Mouse (Mus musculus) common myeloid progenitor, adult 5-6 weeks (primary cell): ENCODE measurements at regions not wholly inside any gene's neighbourhood (a gene's known extent, or its start where the extent isn't known, plus 50 kb on each side); places are given as distances from the start of the nearest gene placed in this dataset.

ENCODE experiments used
- ATAC-seq: replicated peaks from 2 replicates; pipeline ENCODE4 v1.8.0; 2016; ENCODE audit warnings: low read depth, mild to moderate bottlenecking, moderate TSS enrichment, inconsistent platforms; ENCODE audit not compliant: poor library complexity, severe bottlenecking

- peak; percentile 81 for ATAC-seq
These were observed 64.2 kb downstream of the Peg10 start for GRCm38 (mm10) chr6:4811181-4811775.

DNA sequence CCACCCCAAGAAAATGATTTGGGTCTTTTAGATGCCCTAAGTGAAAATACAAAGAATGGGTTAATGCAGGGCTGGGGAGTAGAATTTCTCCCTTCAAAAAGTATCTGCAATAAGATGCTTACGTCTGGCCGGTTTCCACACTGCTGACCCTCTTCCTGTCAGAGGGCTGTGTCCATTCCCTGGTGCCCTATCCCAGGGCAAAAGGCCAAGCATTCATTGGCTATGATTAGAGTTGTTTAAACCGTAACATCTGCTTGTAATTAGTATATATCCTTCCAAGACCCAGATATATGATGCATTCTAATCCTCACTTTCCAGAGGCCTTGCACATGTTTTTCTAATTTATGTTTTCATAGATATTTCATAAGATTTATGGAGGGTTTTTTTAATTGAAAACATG lies 66.1 kb downstream of the Peg10 start:
- ATAC-seq, result no peak

DNA sequence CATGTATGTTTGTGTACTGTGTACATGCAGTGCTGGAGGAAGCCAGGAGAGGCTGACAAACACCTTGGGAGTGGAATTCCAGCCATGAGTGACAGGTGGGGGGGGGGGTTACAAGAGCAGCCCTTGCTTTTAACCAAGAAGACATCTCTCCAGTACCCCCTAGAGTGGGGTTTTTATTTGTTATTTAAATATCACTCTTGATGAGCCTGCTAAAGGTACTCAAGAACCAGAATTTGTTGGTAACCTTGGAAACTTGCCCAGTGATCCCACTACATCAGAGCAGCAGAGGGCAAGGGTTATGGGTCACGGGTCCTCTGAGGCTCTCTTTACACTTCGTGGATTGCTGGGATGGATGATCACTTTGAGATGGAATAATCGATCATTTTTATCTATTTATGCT lies 69.8 kb downstream of the Peg10 start:
- ATAC-seq, result no peak

DNA sequence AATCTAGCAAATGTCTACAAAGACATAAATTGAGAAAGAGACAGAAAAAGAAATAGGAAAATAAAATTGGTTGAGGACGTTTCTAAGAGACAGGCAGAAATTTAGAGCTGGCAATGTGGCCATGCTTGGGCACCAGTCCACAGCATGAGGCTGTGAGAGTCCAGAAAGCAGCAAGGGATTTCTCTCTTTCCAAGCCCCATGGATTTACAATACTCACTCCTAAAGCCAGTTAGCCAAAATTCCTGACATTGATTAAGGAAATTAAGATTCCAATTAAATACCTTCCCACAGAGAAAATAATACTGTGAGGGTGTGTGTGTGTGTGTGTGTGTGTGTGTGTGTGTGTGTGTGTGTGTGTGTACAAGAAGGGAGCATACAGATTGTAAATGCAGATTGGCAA lies 61.5 kb upstream of the Ppp1r9a start:
- no peak for ATAC-seq

- ATAC-seq, result no peak
These were observed 53.0 kb upstream of the Ppp1r9a start for GRCm38 (mm10) chr6:4849747-4850146.

GRCm38 (mm10) chr6:4851040-4851439 lies 51.7 kb upstream of the Ppp1r9a start:
- no peak for ATAC-seq
